Mouse (Mus musculus): ENCODE results near the gene Olfr1444. TPM values are rescaled to one million over a fixed set of nuclear protein-coding genes. Genes with fewer than 3 reads are reported as not detected.

Olfr1444 gene
- not detected for polyA plus RNA-seq (2021)

GRCm38 (mm10) chr19:12856983-12857382, at the start of gene Olfr1444:
Gene Olfr1444, plus strand, starts transcription at chr19:12857283.
- in situ Hi-C loops (cut with MboI; ENCODE audit: low pct_unique_long_range_greater_than_20kb): no loop called here
- CTCF ChIA-PET: interaction anchor here (1.9 kb wide), 1 partner anchor 9 kb away, joined by 4 read pairs; no protein-coding TSS in a partner anchor
- POLR2A ChIA-PET: no interaction called here
- peaks cover 68% of the 10 kb centered on the region for H3K27me3 ChIP-seq
- no peak for TF ChIP-seq CTCF (IDR thresholded peaks at IDR 0.05)
- no peak for ATAC-seq
- DNase-seq (ENCODE audit: low read depth, low spot score): no peak

GRCm38 (mm10) chr19:12812644-12813364, 44.3 kb upstream of the Olfr1444 start:
- in situ Hi-C loops (cut with MboI; ENCODE audit: low pct_unique_long_range_greater_than_20kb): no loop called here
- CTCF ChIA-PET: interaction anchor here (0.8 to 1.6 kb wide), 5 partner anchors 11 to 303 kb away, joined by 3 read pairs; no protein-coding TSS in a partner anchor
- no peak for TF ChIP-seq CTCF (IDR thresholded peaks at IDR 0.05)
- DNase-seq (ENCODE audit: low read depth, low spot score) (no peak), ATAC-seq (no peak)
- POLR2A ChIA-PET: no interaction called here
- peaks cover 4% of the 10 kb centered on the region for H3K27me3 ChIP-seq

GRCm38 (mm10) chr19:12813883-12814282, 43.2 kb upstream of the Olfr1444 start:
- DNase-seq (ENCODE audit: low read depth, low spot score): no peak
- ChIA-PET POLR2A (no interaction called here), CTCF (interaction anchor here (0.9 to 1.5 kb wide), 3 partner anchors 10 to 304 kb away, joined by 3 read pairs; no protein-coding TSS in a partner anchor)
- no peak for TF ChIP-seq CTCF (IDR thresholded peaks at IDR 0.05)
- in situ Hi-C loops (cut with MboI; ENCODE audit: low pct_unique_long_range_greater_than_20kb): no loop called here
- no peak for ATAC-seq
- H3K27me3 ChIP-seq: peaks cover 4% of the 10 kb centered on the region

- ChIA-PET CTCF (interaction anchor here (2.1 to 2.9 kb wide), 3 partner anchors 17 to 300 kb away, joined by 7 to 13 read pairs (median 11); no protein-coding TSS in a partner anchor), POLR2A (no interaction called here)
- TF ChIP-seq CTCF (IDR thresholded peaks at IDR 0.05): no peak
- ATAC-seq (no peak), DNase-seq (ENCODE audit: low read depth, low spot score) (no peak)
- peaks cover 4% of the 10 kb centered on the region for H3K27me3 ChIP-seq
- in situ Hi-C loops (cut with MboI; ENCODE audit: low pct_unique_long_range_greater_than_20kb): no loop called here
Measured at GRCm38 (mm10) chr19:12818507-12818906, 38.6 kb upstream of the Olfr1444 start.

- ATAC-seq: no peak
- no peak for DNase-seq (ENCODE audit: low read depth, low spot score)
- POLR2A ChIA-PET: interaction anchor here (1.1 kb wide), 1 partner anchor 225 kb away, joined by 3 read pairs; no protein-coding TSS in a partner anchor
- in situ Hi-C loops (cut with MboI; ENCODE audit: low pct_unique_long_range_greater_than_20kb): no loop called here
- CTCF ChIA-PET: interaction anchor here (0.7 to 2.9 kb wide), 13 partner anchors 8 to 302 kb away, joined by 3 to 13 read pairs (median 3); no protein-coding TSS in a partner anchor
- peaks cover 4% of the 10 kb centered on the region for H3K27me3 ChIP-seq
- TF ChIP-seq CTCF (IDR thresholded peaks at IDR 0.05): peak; percentile 53
Measured at GRCm38 (mm10) chr19:12820383-12820782, 36.7 kb upstream of the Olfr1444 start.

- DNase-seq (ENCODE audit: low read depth, low spot score) (no peak), ATAC-seq (no peak)
- no peak for TF ChIP-seq CTCF (IDR thresholded peaks at IDR 0.05)
- POLR2A ChIA-PET: interaction anchor here (0.6 kb wide), 1 partner anchor 356 kb away, joined by 3 read pairs; no protein-coding TSS in a partner anchor
- no peaks in the 10 kb centered on the region for H3K27me3 ChIP-seq
- CTCF ChIA-PET: interaction anchor here (0.7 to 1.6 kb wide), 4 partner anchors 11 to 307 kb away, joined by 3 to 7 read pairs (median 4); no protein-coding TSS in a partner anchor
- in situ Hi-C loops (cut with MboI; ENCODE audit: low pct_unique_long_range_greater_than_20kb): no loop called here
Measured at GRCm38 (mm10) chr19:12824549-12824948, 32.5 kb upstream of the Olfr1444 start.

- CTCF ChIA-PET: no interaction called here
- POLR2A ChIA-PET: no interaction called here
- no peaks in the 10 kb centered on the region for H3K27me3 ChIP-seq
- no peak for TF ChIP-seq CTCF (IDR thresholded peaks at IDR 0.05)
- no peak for DNase-seq (ENCODE audit: low read depth, low spot score)
- in situ Hi-C loops (cut with MboI; ENCODE audit: low pct_unique_long_range_greater_than_20kb): no loop called here
- ATAC-seq: no peak
Measured at GRCm38 (mm10) chr19:12830823-12831430, 26.2 kb upstream of the Olfr1444 start.

GRCm38 (mm10) chr19:12831559-12831958, 25.5 kb upstream of the Olfr1444 start:
- POLR2A ChIA-PET: no interaction called here
- peak; percentile 49 for ATAC-seq
- in situ Hi-C loops (cut with MboI; ENCODE audit: low pct_unique_long_range_greater_than_20kb): no loop called here

GRCm38 (mm10) chr19:12833625-12834024, 23.5 kb upstream of the Olfr1444 start:
- TF ChIP-seq CTCF (IDR thresholded peaks at IDR 0.05): no peak
- ChIA-PET CTCF (interaction anchor here (2.0 kb wide), 1 partner anchor 14 kb away, joined by 6 read pairs; no protein-coding TSS in a partner anchor), POLR2A (no interaction called here)
- DNase-seq (ENCODE audit: low read depth, low spot score) (peak; percentile 57), ATAC-seq (peak; percentile 67)
- in situ Hi-C loops (cut with MboI; ENCODE audit: low pct_unique_long_range_greater_than_20kb): no loop called here
- H3K27me3 ChIP-seq: peaks cover 3% of the 10 kb centered on the region

More at GRCm38 (mm10) chr19:12831559-12831958, 25.5 kb upstream of the Olfr1444 start:
- DNase-seq (ENCODE audit: low read depth, low spot score): no peak
- CTCF ChIA-PET: no interaction called here
- TF ChIP-seq CTCF (IDR thresholded peaks at IDR 0.05): no peak
- H3K27me3 ChIP-seq: no peaks in the 10 kb centered on the region

GRCm38 (mm10) chr19:12838507-12838906, 18.6 kb upstream of the Olfr1444 start:
- peaks cover 31% of the 10 kb centered on the region for H3K27me3 ChIP-seq
- ATAC-seq: no peak
- no peak for TF ChIP-seq CTCF (IDR thresholded peaks at IDR 0.05)
- POLR2A ChIA-PET: no interaction called here
- CTCF ChIA-PET: interaction anchor here (1.4 kb wide), 1 partner anchor 37 kb away, joined by 4 read pairs; no protein-coding TSS in a partner anchor
- in situ Hi-C loops (cut with MboI; ENCODE audit: low pct_unique_long_range_greater_than_20kb): no loop called here
- no peak for DNase-seq (ENCODE audit: low read depth, low spot score)

- ChIA-PET POLR2A (no interaction called here), CTCF (no interaction called here)
- ATAC-seq (no peak), DNase-seq (ENCODE audit: low read depth, low spot score) (no peak)
- in situ Hi-C loops (cut with MboI; ENCODE audit: low pct_unique_long_range_greater_than_20kb): no loop called here
- TF ChIP-seq CTCF (IDR thresholded peaks at IDR 0.05): no peak
- peaks cover 58% of the 10 kb centered on the region for H3K27me3 ChIP-seq
Measured at GRCm38 (mm10) chr19:12846382-12846781, 10.7 kb upstream of the Olfr1444 start, which contains the start of gene Gm5244. Gene Gm5244, plus strand, starts transcription at chr19:12846682.

Data from Patski (cell line).